Mouse (Mus musculus) heart, embryonic 16.5 days (tissue): Measurements from ENCODE around the gene Resp18. TPM values are rescaled to one million over a fixed set of nuclear protein-coding genes. Genes with fewer than 3 reads are reported as not detected.

Source experiments
- ATAC-seq: fragments of 200-750 bp; cut with Nextera tagmentation; replicated peaks from 2 replicates; pipeline ENCODE4 v1.8.0; 2017; ENCODE audit warnings: moderate number of reproducible peaks; ENCODE audit not compliant: insufficient read depth, low FRiP score; ENCODE audit errors: extremely low read depth
- H3K27ac ChIP-seq: fragments of 300-500 bp; sonication (generic); 2 replicates; pipeline ENCODE4 v1.5.1; 2014; ENCODE audit warnings: mild to moderate bottlenecking, low read length, control low read depth, moderate library complexity
- H3K27me3 ChIP-seq: fragments of 300-500 bp; sonication (generic); 2 replicates; pipeline ENCODE4 v1.6.1; 2014; ENCODE audit warnings: low read length, mixed read lengths; ENCODE audit not compliant: control insufficient read depth, insufficient read depth
- H3K36me3 ChIP-seq: fragments of 300-500 bp; sonication (generic); 2 replicates; pipeline ENCODE4 v1.6.1; 2014; ENCODE audit not compliant: control insufficient read depth, insufficient read depth
- H3K4me1 ChIP-seq: fragments of 300-500 bp; sonication (generic); 2 replicates; pipeline ENCODE4 v1.6.1; 2014; ENCODE audit warnings: low read length, mixed read lengths; ENCODE audit not compliant: control insufficient read depth, insufficient read depth
- H3K4me2 ChIP-seq: fragments of 300-500 bp; sonication (generic); 2 replicates; pipeline ENCODE4 v1.6.1; 2014; ENCODE audit warnings: low read depth, mild to moderate bottlenecking, control low read depth, low read length
- H3K4me3 ChIP-seq: fragments of 300-500 bp; sonication (generic); 2 replicates; pipeline ENCODE4 v1.5.1; 2014; ENCODE audit warnings: mild to moderate bottlenecking, control low read depth, low read length
- H3K9ac ChIP-seq: fragments of 300-500 bp; sonication (generic); 2 replicates; pipeline ENCODE4 v1.6.1; 2014; ENCODE audit warnings: low read length, control low read depth
- H3K9me3 ChIP-seq: fragments of 300-500 bp; sonication (generic); replicated peaks from 2 replicates; pipeline ENCODE4 v1.6.1; 2016; ENCODE audit warnings: low read length; ENCODE audit not compliant: control insufficient read depth
- WGBS: fragments of 180-500 bp; shearing (Covaris S2); extraction: QIAGEN DNeasy Blood & Tissue Kit; methylation state at CpG from one replicate; pipeline ENCODE4 v1.1.7; 2014; 5-methylcytosine and 5-hydroxymethylcytosine counted together
- polyA plus RNA-seq: library from polyadenylated mRNA; unstranded; fragments of >200 nt; fragmentation: Nextera tagmentation; extraction: Ambion mirVana; gene quantifications from 2 replicates; pipeline ENCODE4 v1.2.1, GENCODE M21; 2015

Resp18 gene
- polyA plus RNA-seq, 1 experiment from 2014 or later, result 0.76 TPM

DNA sequence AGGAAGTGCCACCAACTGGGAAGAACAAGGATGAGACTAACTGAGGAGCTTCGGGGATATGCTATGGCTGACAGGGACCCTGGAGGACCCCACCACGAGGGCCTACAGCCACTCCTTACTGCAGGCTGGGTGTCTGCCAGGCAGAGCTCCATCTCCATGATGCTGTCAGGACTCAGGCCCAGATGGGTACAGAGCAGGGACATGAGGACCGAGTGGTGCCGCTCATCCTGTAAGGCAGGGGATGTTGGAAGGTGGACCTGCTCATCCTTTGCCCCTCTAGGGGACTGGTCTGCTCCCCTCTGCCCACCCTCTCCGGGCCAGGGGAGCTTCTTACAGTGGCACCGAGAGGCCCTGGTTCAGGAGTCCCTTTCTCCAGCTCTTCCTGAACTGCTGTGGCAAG, 36.8 kb upstream of the Resp18 start:
- no peak overlapping the region for H3K27ac ChIP-seq
- no peaks in the 10 kb centered on the region for H3K27me3 ChIP-seq
- WGBS, result 92% methylated on average over 6 of the region's 6 CpGs
- H3K4me3 ChIP-seq, result no peak overlapping the region
- H3K4me2 ChIP-seq, result no peak overlapping the region
- no peak overlapping the region for H3K9ac ChIP-seq
- H3K36me3 ChIP-seq, result peaks cover 28% of the 10 kb centered on the region
- H3K9me3 ChIP-seq, result no peaks in the 10 kb centered on the region
- H3K4me1 ChIP-seq, result peaks cover 8% of the 10 kb centered on the region
- ATAC-seq, result no peak

DNA sequence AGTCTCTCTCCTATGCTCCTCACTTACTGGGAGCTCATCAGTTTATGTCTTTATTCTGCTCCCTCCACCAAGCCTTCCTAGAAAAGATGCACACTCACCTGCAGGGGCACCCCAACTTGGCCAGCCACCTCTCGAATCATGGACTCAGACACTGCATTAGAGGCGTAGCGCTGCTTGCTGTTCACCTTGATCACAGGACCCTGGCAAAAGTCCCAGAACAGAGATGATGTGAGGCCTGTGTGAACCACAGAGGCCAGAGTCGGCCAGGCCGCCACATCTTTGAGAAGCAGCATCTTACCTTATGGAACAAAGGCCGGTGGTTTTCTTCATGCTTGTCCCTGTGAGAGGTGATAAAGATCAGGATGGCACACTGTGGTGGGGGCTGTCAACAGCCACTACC, 33.5 kb upstream of the Resp18 start:
- Histone ChIP-seq H3K4me3 (no peak overlapping the region), H3K36me3 (peaks cover 47% of the 10 kb centered on the region)

DNA sequence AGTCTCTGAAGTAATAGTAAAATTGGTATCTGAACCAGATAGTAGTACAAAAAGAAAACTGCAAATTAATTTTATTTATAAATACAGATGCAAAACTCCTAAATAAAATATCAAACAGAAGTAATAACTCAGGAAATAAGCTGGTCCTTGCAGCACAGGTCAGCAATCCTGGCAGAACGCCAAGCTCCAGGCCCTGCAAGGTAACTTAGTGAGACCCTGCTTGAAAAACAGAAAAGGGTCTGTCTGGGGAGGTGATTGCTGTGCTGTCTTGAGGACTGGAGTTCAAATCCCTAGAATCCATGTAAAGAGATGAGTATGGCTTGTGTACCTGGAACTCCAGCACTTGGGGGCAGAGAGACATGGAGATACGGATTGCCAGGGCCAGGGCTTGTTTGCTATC, 26.4 kb upstream of the Resp18 start:
- ATAC-seq, result no peak
- WGBS, result 74% methylated on average over 2 of the region's 2 CpGs
- Histone ChIP-seq H3K9ac (no peak overlapping the region), H3K27ac (no peak overlapping the region), H3K36me3 (peaks cover 19% of the 10 kb centered on the region), H3K4me2 (no peak overlapping the region), H3K27me3 (no peaks in the 10 kb centered on the region), H3K4me1 (no peaks in the 10 kb centered on the region), H3K9me3 (no peaks in the 10 kb centered on the region), H3K4me3 (no peak overlapping the region)

More for the DNA sequence above, 33.5 kb upstream of the Resp18 start:
- Histone ChIP-seq H3K4me1 (peaks cover 6% of the 10 kb centered on the region), H3K4me2 (no peak overlapping the region), H3K27me3 (no peaks in the 10 kb centered on the region), H3K27ac (no peak overlapping the region), H3K9ac (no peak overlapping the region), H3K9me3 (no peaks in the 10 kb centered on the region)
- WGBS, result 89% methylated on average over 6 of the region's 6 CpGs
- no peak for ATAC-seq

DNA sequence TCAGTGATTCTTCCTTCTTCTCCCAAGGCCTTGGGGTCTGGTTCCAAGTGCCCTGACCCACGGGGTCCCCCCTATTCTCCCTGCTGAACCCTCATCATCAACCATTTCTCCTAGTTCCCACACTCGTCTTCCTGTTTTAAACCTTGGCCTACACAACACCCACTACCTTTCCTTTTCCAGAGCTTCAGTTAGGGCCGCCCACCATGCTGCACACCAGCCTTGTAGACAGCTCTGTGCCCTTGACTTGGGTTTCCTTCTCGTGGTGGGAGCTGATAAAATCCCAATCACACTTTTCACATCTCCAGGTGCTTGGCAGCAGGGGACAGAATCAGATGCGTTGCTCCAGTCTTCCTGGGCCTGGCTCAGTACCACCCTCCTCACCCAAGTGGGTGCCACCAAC, 16.1 kb upstream of the Resp18 start:
- peaks cover 12% of the 10 kb centered on the region for H3K4me1 ChIP-seq
- no peak overlapping the region for H3K4me2 ChIP-seq
- no peaks in the 10 kb centered on the region for H3K9me3 ChIP-seq
- no peak for ATAC-seq
- no peak overlapping the region for H3K4me3 ChIP-seq
- no peaks in the 10 kb centered on the region for H3K27me3 ChIP-seq
- WGBS, result 73% methylated on average over 5 of the region's 5 CpGs
- no peaks in the 10 kb centered on the region for H3K36me3 ChIP-seq
- H3K27ac ChIP-seq, result no peak overlapping the region
- no peak overlapping the region for H3K9ac ChIP-seq

DNA sequence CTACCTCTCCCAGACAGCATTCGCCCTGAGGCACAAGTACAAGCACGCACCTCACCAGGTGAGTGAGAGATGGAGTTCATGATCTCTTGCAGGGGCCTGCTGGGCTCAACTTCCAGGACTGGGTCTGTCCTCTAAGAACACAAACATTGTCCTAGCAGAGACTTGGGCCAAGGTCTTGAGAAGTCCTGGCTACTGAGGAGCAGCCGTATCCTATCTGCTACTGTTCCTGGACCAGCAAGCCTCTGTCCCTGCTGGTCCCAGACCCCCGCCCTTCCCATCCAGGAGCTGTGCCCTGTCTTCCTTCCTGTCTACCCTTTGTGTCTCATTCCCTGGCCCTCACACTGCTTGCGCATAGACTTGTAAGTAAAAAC, 15.1 kb upstream of the Resp18 start:
- 63% methylated on average over 5 of the region's 5 CpGs for WGBS

DNA sequence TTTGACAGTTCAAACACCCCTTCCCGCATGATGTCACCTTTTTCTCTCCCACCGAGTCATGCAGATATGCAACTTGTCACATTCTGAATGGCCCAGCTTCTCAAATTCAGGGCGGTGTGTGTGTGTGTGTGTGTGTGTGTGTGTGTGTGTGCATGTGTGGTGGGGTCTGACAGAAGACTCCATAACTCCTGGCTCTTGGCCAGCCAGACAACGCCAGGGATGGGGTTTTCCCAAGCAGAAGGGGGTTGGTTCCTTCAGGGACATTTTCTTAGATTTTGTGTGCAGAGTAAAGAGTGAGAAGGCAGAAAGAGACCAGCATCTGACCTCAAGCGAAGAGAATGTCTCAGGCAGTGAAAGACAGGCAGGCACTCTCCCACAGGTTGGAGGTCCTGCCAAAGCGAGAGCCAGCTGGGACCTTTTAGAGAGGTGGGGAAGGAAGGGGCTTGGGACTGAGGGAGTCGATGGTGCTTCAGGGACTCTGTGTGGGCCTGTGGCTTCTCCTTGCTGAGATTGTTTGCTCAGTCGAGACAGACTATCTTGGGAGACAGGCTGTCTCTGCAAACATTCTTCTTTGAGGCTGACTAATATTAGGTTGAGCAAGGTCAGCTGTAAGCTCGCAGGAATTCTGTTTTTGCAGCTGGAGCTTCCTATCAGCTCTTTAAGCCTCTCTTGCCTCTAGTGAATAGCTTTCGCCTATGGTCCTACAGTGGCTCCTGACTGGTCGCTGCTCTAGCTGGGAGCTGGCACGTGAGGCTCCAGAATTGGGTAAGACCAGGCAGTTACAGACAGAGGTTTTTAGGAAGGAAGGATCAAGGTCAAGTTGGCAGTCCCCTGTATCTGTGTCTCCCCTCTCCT, 14.5 kb upstream of the Resp18 start:
- peak; percentile 49; the same call in 1 of the 2 replicates for ATAC-seq
- whole genome bisulfite sequencing, result 22% methylated on average over 12 of the region's 12 CpGs
- no peak overlapping the region for H3K4me2 ChIP-seq

More for the DNA sequence above, 15.1 kb upstream of the Resp18 start:
- Histone ChIP-seq H3K4me2 (no peak overlapping the region), H3K9ac (no peak overlapping the region), H3K27me3 (no peaks in the 10 kb centered on the region), H3K4me1 (peaks cover 12% of the 10 kb centered on the region), H3K4me3 (no peak overlapping the region), H3K9me3 (no peaks in the 10 kb centered on the region), H3K27ac (peak overlapping the region; percentile 59; the same call in 1 of the 2 replicates), H3K36me3 (no peaks in the 10 kb centered on the region)
- no peak for ATAC-seq

DNA sequence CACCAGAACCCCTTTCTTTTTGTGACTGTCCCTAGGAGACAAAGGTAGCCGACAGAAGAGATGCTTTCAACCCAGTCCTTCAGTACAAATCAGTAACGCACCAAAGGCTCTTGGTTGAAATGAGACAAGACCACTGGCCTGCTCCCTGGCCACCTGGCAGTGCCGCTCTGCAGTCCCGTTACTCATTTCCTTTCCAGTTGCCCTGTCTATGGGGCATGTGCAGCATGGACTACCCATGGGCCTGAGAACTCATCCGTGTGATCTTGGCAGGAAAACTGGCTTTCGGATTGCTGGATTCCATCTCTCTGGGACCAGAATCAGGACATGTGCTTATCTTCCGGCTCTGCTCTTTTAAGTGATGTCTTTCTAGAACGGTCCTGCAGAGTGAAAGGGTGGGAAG, 13.1 kb upstream of the Resp18 start:
- Histone ChIP-seq H3K9me3 (no peaks in the 10 kb centered on the region), H3K4me2 (no peak overlapping the region), H3K4me3 (no peak overlapping the region), H3K36me3 (no peaks in the 10 kb centered on the region), H3K9ac (no peak overlapping the region), H3K27ac (no peak overlapping the region), H3K4me1 (peaks cover 12% of the 10 kb centered on the region), H3K27me3 (no peaks in the 10 kb centered on the region)
- whole genome bisulfite sequencing, result 78% methylated on average over 8 of the region's 8 CpGs
- ATAC-seq, result no peak

More for the DNA sequence above, 14.5 kb upstream of the Resp18 start:
- Histone ChIP-seq H3K27ac (peak overlapping the region; percentile 59), H3K4me1 (peaks cover 12% of the 10 kb centered on the region), H3K27me3 (no peaks in the 10 kb centered on the region), H3K9me3 (no peaks in the 10 kb centered on the region), H3K36me3 (no peaks in the 10 kb centered on the region), H3K4me3 (no peak overlapping the region), H3K9ac (no peak overlapping the region)

DNA sequence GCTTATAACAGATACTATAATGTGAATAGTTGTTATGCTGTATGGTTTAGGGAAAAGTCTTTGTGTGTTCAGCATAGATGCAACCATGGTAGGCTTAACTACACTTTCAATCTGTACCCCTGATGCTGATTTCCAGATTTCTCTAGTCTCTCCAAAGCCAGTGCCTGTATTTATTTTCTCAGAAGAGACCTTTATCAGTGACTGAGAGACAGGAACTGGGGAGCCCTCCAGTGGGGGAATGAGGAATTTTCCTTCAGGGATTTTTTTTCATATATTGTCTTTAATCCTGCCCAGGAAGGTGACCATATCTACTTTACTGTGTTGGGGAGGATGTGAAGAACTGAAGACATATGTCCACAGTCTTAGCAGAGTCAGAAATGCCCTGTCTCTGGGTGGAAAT, 12.4 kb upstream of the Resp18 start:
- Histone ChIP-seq H3K9me3 (no peaks in the 10 kb centered on the region), H3K27me3 (no peaks in the 10 kb centered on the region), H3K9ac (no peak overlapping the region), H3K4me2 (no peak overlapping the region), H3K36me3 (no peaks in the 10 kb centered on the region), H3K4me3 (no peak overlapping the region), H3K27ac (no peak overlapping the region), H3K4me1 (peaks cover 12% of the 10 kb centered on the region)
- ATAC-seq, result no peak

DNA sequence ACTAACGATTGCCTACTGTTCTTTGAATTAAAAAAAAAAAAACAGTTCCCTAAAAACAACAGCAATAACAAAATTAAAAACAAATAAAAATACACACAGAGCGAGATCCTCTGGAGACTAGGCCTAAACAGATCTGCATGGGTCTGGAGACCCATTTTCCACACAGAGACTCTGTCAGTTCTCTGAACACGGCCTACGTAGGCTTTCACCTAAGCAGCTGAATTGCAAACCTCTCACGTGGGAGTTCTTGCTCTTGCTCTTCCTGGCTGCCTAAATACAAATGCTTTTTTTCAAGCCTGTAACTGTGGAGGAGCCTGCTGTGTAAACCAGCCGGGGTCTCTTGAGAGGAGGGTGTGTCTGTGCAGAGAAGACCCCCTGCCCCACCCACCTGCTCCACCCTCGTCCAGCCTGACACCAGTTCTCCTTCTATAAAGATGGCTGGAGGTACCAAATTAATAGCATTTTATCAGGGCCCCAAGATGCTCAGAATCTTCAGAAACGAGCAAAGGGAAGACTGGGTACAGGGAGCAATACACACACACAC, 11.7 kb upstream of the Resp18 start:
- no peaks in the 10 kb centered on the region for H3K36me3 ChIP-seq
- no peak for ATAC-seq
- H3K9me3 ChIP-seq, result no peaks in the 10 kb centered on the region
- 56% methylated on average over 8 of the region's 8 CpGs for WGBS
- H3K27ac ChIP-seq, result no peak overlapping the region
- no peak overlapping the region for H3K4me3 ChIP-seq
- no peak overlapping the region for H3K4me2 ChIP-seq
- no peak overlapping the region for H3K9ac ChIP-seq
- H3K27me3 ChIP-seq, result no peaks in the 10 kb centered on the region
- H3K4me1 ChIP-seq, result peaks cover 12% of the 10 kb centered on the region
